Mouse (Mus musculus) bone marrow macrophage, adult 2 months (primary cell): ENCODE measurements around the gene Rtn4rl2.

Experiments used
- CTCF ChIP-seq: IDR thresholded peaks from 2 replicates; pipeline ENCODE4 v1.5.1; 2012; ENCODE audit warnings: low read depth, mild to moderate bottlenecking, low read length, moderate library complexity
- POLR2A ChIP-seq: IDR thresholded peaks from 2 replicates; pipeline ENCODE4 v1.6.1; 2012; ENCODE audit warnings: mild to moderate bottlenecking, low read depth, low read length, borderline replicate concordance

GRCm38 (mm10) chr2:84845226-84845625 is 41.3 kb downstream of the Rtn4rl2 start:
- TF ChIP-seq POLR2A (no peak), CTCF (no peak)
